24 mouse cellular contexts compared by ENCODE assay signal in genomic region chr6:99636801-99637200, GRCm38 (mm10). TPM values are rescaled to one million over a fixed set of nuclear protein-coding genes. Genes with fewer than 3 reads are reported as not detected.
DNase-seq lines count a peak whose midpoint lies in the region; ATAC-seq and TF ChIP-seq lines count a peak whose summit lies in the region.
"Had no signal": no experiment of that assay in that cellular context is flagged by ENCODE, and none has a peak within 500 bp of the region (broad histone marks: within the 10 kb centered on the region; RNA-seq: fewer than 3 reads in every experiment).

No protein-coding gene starts in this region.

- no peaks in the 10 kb centered on the region for H3K27me3 ChIP-seq in forebrain, embryonic 13.5 days
- no peaks in the 10 kb centered on the region for H3K27me3 ChIP-seq in forebrain, embryonic 12.5 days
- H3K27me3 ChIP-seq: embryonic facial prominence, embryonic 13.5 days; lung, embryonic 15.5 days; midbrain, embryonic 15.5 days; neural tube, embryonic 15.5 days had no signal

- H3K4me3 ChIP-seq in forebrain, embryonic 13.5 days, result no peak overlapping the region
- H3K4me3 ChIP-seq in forebrain, embryonic 12.5 days (replicated peaks), result no peak overlapping the region
- H3K4me3 ChIP-seq in olfactory bulb, adult 2 months (ENCODE audit: insufficient read depth, low read depth, low read length), result no peak overlapping the region
- H3K4me3 ChIP-seq: embryonic facial prominence, embryonic 13.5 days; lung, embryonic 15.5 days; midbrain, embryonic 15.5 days; neural tube, embryonic 15.5 days had no signal

- TF ChIP-seq CTCF in olfactory bulb, adult 2 months (IDR thresholded peaks at IDR 0.05; ENCODE audit: insufficient read depth, low read depth, low read length), result no peak

- peak overlapping the region; percentile 49 for H3K27ac ChIP-seq in forebrain, embryonic 13.5 days
- no peak overlapping the region for H3K27ac ChIP-seq in forebrain, embryonic 12.5 days
- 0 out of 2 replicates have a peak overlapping the region, but pooled peaks have one; percentile 10 for H3K27ac ChIP-seq in olfactory bulb, adult 2 months (ENCODE audit: insufficient read depth, low read depth, low read length)
- H3K27ac ChIP-seq: embryonic facial prominence, embryonic 13.5 days; hindbrain, embryonic 14.5 days; liver, embryonic 14.5 days; lung, embryonic 15.5 days; midbrain, embryonic 15.5 days; neural tube, embryonic 15.5 days had no signal

- H3K9ac ChIP-seq in forebrain, embryonic 13.5 days, result no peak overlapping the region
- H3K9ac ChIP-seq in forebrain, embryonic 12.5 days, result no peak overlapping the region
- H3K9ac ChIP-seq: embryonic facial prominence, embryonic 13.5 days; hindbrain, embryonic 14.5 days; liver, embryonic 14.5 days; lung, embryonic 15.5 days; midbrain, embryonic 15.5 days; neural tube, embryonic 15.5 days had no signal

- 0 out of 2 replicates have a peak, but pooled peaks cover 22% of the 10 kb centered on the region for H3K36me3 ChIP-seq in forebrain, embryonic 13.5 days (ENCODE audit: poor library complexity, severe bottlenecking)
- no peaks in the 10 kb centered on the region; the same call in none of the 2 replicates for H3K36me3 ChIP-seq in forebrain, embryonic 12.5 days (replicated peaks)
- H3K36me3 ChIP-seq: midbrain, embryonic 15.5 days had no signal

- ATAC-seq in forebrain, embryonic 13.5 days, result no peak
- ATAC-seq in forebrain, embryonic 12.5 days (ENCODE audit: low FRiP score), result no peak
- ATAC-seq: intestine, postnatal 0 days; midbrain, embryonic 15.5 days had no signal

- H3K4me1 ChIP-seq in forebrain, embryonic 13.5 days, result peaks cover 17% of the 10 kb centered on the region
- 0 out of 2 replicates have a peak, but pooled peaks cover 7% of the 10 kb centered on the region for H3K4me1 ChIP-seq in forebrain, embryonic 12.5 days
- H3K4me1 ChIP-seq in olfactory bulb, adult 2 months (ENCODE audit: control insufficient read depth, insufficient read depth, low read length), result peaks cover 11% of the 10 kb centered on the region
- H3K4me1 ChIP-seq: embryonic facial prominence, embryonic 13.5 days; lung, embryonic 15.5 days had no signal

- no peak for TF ChIP-seq POLR2A in olfactory bulb, adult 2 months (IDR thresholded peaks at IDR 0.05; ENCODE audit: insufficient read depth, low read depth, low read length)

- WGBS in forebrain, embryonic 13.5 days, result 46% methylated on average over 8 of the region's 8 CpGs
- WGBS in forebrain, embryonic 12.5 days, result 49% methylated on average over 8 of the region's 8 CpGs
- WGBS in olfactory bulb, adult 2 months, result 59% methylated on average over 8 of the region's 8 CpGs

- H3K4me2 ChIP-seq in forebrain, embryonic 13.5 days, result no peak overlapping the region
- no peak overlapping the region for H3K4me2 ChIP-seq in forebrain, embryonic 12.5 days
- H3K4me2 ChIP-seq: embryonic facial prominence, embryonic 13.5 days; heart, embryonic 11.5 days; hindbrain, embryonic 14.5 days; lung, embryonic 15.5 days; midbrain, embryonic 15.5 days; neural tube, embryonic 15.5 days had no signal

- H3K9me3 ChIP-seq in forebrain, embryonic 13.5 days (replicated peaks), result no peaks in the 10 kb centered on the region
- H3K9me3 ChIP-seq in forebrain, embryonic 12.5 days, result no peaks in the 10 kb centered on the region
- H3K9me3 ChIP-seq: embryonic facial prominence, embryonic 13.5 days; lung, embryonic 15.5 days; midbrain, embryonic 15.5 days; neural tube, embryonic 15.5 days had no signal

- DNase-seq in lung, postnatal 25 days (ENCODE audit: low spot score), result peak; percentile 38
- DNase-seq in lung, postnatal 4 days, result no peak
- DNase-seq in thymus, postnatal 4 days, result peak; percentile 32
- DNase-seq in thymus, postnatal 10 days (ENCODE audit: low spot score in 2 of 2), result no peak
- DNase-seq in urinary bladder, adult 2 months (ENCODE audit: low spot score), result no peak
- DNase-seq: adrenal gland, postnatal 25 days; cerebellum, adult 2 months; gastrocnemius, postnatal 14 days; heart, adult 18-20 months; heart, postnatal 4 days; kidney, adult 9 months; liver; right cerebral cortex, postnatal 4 days had no signal

RNA-seq across cellular contexts. Expression of gene Eif4e3, which starts 29.8 kb away (rescaled TPM):
- polyA plus RNA-seq in forebrain, embryonic 13.5 days (2015; fragmentation: Nextera tagmentation; extraction: Ambion mirVana), result 10.5 and 11.5 TPM in 2 replicates
- 12.7 and 13.1 TPM in 2 replicates for polyA plus RNA-seq in forebrain, embryonic 12.5 days (2016; fragmentation: Nextera tagmentation; extraction: Ambion mirVana)
- polyA plus RNA-seq in olfactory bulb, adult 2 months (2012; ENCODE audit: insufficient read depth, insufficient read length, low replicate concordance, missing spikeins), result not detected in 2 replicates
- polyA plus RNA-seq in urinary bladder, adult 2 months (2012; rRNA removed), result 42.9 and 47.3 TPM in 2 replicates

RNA-seq across cellular contexts. Expression of gene Gm20696, which starts 29.8 kb away (rescaled TPM):
- polyA plus RNA-seq in forebrain, embryonic 13.5 days (2015; fragmentation: Nextera tagmentation; extraction: Ambion mirVana), result 3.8 and 3.9 TPM in 2 replicates
- polyA plus RNA-seq in forebrain, embryonic 12.5 days (2016; fragmentation: Nextera tagmentation; extraction: Ambion mirVana), result 4.2 and 6.0 TPM in 2 replicates
- polyA plus RNA-seq in olfactory bulb, adult 2 months (2012; ENCODE audit: insufficient read depth, insufficient read length, low replicate concordance, missing spikeins), result not detected in 2 replicates
- 1.2 and 2.5 TPM in 2 replicates for polyA plus RNA-seq in urinary bladder, adult 2 months (2012; rRNA removed)

RNA-seq across cellular contexts. Expression of gene Gpr27, which starts 55.7 kb away (rescaled TPM):
- 6.6 and 7.6 TPM in 2 replicates for polyA plus RNA-seq in forebrain, embryonic 13.5 days (2015; fragmentation: Nextera tagmentation; extraction: Ambion mirVana)
- 5.9 and 6.7 TPM in 2 replicates for polyA plus RNA-seq in forebrain, embryonic 12.5 days (2016; fragmentation: Nextera tagmentation; extraction: Ambion mirVana)
- polyA plus RNA-seq in olfactory bulb, adult 2 months (2012; ENCODE audit: insufficient read depth, insufficient read length, low replicate concordance, missing spikeins), result not detected in 2 replicates
- polyA plus RNA-seq in urinary bladder, adult 2 months (2012; rRNA removed), result 4.2 and 6.6 TPM in 2 replicates

Comparison
In these comparisons a context has a peak if more than half of its experiments do, and no peak if none do; other contexts are left out.
1. DNase-seq: peak in lung, postnatal 25 days (single experiment) and thymus, postnatal 4 days (single experiment); none in lung, postnatal 4 days (0 of 2), thymus, postnatal 10 days (0 of 2) and urinary bladder, adult 2 months (single experiment).